Mouse (Mus musculus) CD4-positive, CD25-positive, alpha-beta regulatory T cell (primary cell): ENCODE measurements around the gene Supt5. TPM values are rescaled to one million over a fixed set of nuclear protein-coding genes. Genes with fewer than 3 reads are reported as not detected.

ENCODE experiments used
- polyA plus RNA-seq: library from polyadenylated mRNA; unstranded; fragments of 100-300 nt; shearing (Covaris generic); gene quantifications from one replicate; pipeline ENCODE4 v1.2.1, GENCODE M21; 2017

The Supt5 gene
- 193 TPM for polyA plus RNA-seq

DNA sequence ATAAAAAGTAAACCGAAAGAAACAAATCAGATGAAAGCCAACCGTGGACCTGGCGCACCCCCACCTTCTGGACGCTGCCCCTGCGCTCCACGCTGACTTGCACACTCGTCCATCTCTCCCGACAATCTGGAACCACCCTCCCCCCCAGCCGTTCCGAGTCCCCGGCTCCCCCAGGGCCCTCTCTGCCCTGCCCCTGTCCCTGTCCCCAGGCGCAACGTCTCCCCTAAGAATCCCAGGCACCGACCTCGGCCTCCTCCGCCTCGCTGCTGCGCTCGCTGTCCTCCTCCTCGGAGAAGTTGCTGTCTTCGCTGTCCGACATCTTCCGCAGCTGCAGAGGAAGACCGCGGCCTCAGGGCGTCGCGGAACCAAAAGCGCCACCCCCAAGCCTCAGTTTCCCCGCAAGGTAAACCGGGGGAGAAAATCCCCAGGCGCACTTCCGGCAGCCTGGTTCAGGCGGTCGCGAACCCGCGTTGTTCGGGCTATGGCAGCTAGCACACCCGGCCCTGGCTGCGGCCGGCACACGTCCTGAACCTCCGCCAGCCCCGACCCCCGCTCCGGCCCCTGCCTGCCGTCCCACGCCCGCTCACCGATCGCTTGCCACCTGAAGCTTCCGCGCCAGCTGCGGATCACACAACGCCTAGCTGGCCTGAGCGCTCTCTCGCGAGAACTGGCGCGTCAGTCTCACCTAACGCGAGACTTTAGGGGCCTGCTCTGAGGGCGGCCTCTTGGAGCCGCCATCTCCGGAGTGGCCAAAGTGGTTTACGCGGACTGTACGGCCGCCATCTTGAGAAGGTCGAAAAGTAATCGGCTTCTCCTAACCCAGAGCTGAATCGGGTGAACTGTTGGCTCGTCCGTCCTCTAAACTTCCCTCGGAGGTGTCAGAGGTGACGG is at the start of gene Supt5:
TSS of gene Supt5 (minus strand) at position 639 of the 891 bp plus-strand sequence.

GRCm38 (mm10) chr7:28380237-28381016 is 41.9 kb upstream of the Supt5 start, which contains the start of gene Zfp36:
Zfp36 (minus strand) TSS chr7:28380253.

DNA sequence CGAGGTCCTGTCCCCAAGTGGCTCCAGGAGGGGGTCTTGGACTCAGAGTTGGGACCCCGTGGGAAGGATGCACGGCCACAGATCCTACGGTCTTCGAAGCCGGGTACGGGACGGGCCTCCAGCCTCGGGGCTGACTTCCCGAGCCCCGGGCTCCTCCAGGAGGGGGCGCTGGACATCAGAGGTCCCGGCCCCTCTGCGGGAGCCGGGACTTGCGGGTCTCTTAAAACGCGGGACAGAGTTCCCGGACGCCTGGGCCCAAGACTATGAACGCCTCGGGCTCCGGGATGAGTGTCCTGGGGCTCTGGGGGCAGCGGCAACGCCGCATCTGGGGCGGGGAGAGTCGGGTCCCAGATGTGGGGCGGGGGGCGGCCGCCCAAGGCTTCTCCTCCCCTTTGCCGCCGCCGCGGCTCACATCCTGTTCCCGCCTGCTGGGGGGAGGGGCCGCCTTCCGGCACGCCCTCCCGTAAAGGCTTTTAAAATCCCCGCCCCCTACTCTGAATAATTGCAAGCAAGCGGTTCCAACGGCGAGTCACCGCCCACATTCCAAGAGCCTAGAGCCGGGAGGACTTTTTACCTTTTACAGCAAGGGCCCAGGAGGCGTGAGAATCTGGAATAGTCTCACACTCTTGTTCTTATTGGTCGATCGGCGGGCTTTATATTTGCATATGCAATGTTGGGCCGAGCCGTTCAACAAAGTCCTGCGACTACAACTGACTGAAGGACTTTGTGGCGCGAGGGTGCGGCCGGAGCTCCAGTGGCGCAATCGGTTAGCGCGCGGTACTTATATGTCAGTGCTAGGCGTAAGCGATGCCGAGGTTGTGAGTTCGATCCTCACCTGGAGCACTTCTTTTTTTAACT is 33.9 kb upstream of the Supt5 start, which contains the start of gene Plekhg2:
TSS of gene Plekhg2 (minus strand) at position 349 of the 858 bp plus-strand sequence.

DNA sequence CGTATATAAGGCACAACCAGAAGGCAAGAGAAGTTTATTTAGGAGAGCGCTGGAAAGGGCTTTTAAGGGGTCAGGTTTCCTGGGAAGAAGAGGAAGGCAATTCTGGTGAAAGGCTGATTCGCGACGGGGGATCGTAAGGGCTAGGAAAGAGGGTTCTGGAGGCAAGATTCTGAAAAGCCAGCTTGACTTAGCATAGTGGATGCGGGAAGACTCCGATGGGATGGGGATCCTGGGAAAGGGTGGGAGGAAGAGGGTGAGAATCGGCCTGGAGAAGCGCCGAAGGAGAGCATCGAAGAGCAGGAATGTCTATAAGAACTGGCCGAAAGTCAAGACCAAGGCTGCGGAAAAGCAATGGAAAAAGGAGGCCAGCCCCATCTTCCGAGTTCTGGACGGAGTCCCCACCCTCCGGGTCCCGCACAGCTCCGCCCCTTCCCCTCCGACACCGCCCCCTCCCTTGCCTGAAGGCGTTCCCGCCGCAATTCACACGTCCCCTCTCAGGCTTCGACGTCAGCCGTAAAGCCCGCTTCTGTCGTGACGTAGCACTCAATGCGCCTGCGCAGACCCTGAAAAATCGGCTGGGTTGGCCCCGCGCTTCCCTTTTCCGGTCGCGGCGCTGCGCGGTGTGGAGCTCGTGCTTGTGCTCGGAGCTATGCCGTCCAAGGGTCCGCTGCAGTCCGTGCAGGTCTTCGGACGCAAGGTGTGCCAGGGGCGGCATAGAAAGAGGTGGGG is 11.8 kb upstream of the Supt5 start, which contains the start of gene Rps16:
TSS of gene Rps16 (plus strand) at position 498 of the 729 bp plus-strand sequence.

GRCm38 (mm10) chr7:28311926-28312543 is 26.5 kb downstream of the Supt5 start, which contains the start of gene Timm50:
Timm50 (minus strand) TSS chr7:28312072.

DNA sequence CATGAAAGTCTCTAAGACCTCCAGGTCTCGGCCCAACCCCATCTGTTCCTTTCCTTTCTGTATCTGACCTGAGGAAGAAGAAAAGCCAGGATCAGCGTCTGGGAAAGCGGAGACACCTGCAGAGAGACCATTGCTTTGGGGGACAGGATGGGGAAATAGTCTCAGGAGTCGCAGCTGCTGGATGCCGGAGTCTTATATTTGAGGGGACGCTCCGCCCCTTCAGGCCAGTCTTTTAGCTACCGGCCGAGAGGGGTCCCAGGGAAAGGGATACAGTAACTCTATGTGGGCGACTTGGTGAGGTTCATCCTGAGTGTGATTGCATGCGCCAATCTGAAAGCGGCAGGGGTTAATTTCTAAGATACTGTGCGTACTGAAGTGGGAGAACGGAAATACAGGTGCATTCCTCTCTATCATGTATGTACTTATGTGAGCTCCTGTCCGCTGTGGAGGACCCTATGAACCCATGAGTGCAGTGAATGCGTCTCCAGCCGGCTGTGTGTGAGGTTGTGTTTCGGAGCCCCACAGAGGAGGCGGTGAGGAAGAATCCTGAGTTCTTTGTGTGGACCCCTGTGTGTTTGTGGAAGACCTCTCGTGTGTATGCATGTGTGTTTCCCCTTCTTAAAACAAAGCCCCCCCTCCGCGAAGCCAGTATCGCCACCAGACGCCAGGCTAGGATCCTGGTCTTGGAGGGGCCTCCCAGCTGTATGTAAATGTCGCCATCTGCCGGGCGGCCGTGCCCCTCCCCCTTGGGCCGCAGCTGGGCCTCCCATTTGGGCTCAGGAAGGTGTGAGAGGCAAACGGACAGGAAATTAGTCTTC is 36.7 kb downstream of the Supt5 start, which contains the start of gene Dll3:
TSS of gene Dll3 (minus strand) at position 623 of the 818 bp plus-strand sequence.

GRCm38 (mm10) chr7:28290638-28291590 is 47.6 kb downstream of the Supt5 start, which contains the start of gene Selenov:
Selenov (minus strand) TSS chr7:28291186.

DNA sequence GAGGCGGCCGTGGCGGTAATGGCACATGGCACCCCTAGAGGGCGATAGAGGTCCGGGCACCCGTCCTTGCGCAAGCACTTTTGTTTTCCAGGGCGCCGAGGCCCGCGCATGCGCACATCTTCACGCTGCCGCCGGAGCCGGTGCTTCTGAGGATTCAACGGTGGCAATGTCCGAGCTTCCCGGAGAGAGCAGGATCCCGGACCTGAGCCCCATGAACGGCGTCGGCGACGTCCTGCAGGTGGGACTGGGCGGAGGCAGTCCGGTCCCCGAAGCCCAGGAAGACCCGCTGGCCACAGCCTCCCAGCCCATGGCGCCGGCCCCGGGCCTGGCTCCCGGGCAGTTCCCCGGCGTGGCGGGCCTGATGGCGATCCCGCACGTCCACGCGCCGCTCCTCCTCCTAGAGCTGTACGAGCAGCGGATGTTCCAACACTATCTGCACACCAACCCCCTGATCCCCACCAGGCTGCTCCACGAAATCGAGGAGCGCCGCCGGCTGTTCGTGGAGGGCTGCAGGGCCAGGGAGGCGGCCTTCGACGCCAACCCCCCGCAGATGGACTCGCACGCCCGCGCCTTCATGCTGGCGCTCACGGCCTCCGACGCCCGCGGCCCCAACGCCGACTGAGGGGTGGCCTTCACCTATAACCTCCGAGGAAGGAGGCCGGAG is 60.8 kb downstream of the Supt5 start, which contains the start of gene Eid2b:
TSS of gene Eid2b (plus strand) at position 125 of the 664 bp plus-strand sequence.

GRCm38 (mm10) chr7:28267129-28268041 is 71.2 kb downstream of the Supt5 start, which contains the start of gene Eid2:
Eid2 (plus strand) TSS chr7:28267881.

Other genes with a start within 250 kb of the Supt5 start
- not detected for gene 9530053A07Rik, start 209.3 kb downstream of the Supt5 start, polyA plus RNA-seq
- 174 TPM for gene Fbl, start 169.0 kb downstream of the Supt5 start, polyA plus RNA-seq
- 14.0 TPM for gene Dyrk1b, start 159.3 kb downstream of the Supt5 start, polyA plus RNA-seq
- gene Eid2, start 70.9 kb downstream of the Supt5 start, polyA plus RNA-seq: 15.0 TPM
- 6.3 TPM for gene Eid2b, start 61.0 kb downstream of the Supt5 start, polyA plus RNA-seq
- not detected for gene Selenov, start 47.6 kb downstream of the Supt5 start, polyA plus RNA-seq
- not detected for gene Dll3, start 36.5 kb downstream of the Supt5 start, polyA plus RNA-seq
- gene Timm50, start 26.7 kb downstream of the Supt5 start, polyA plus RNA-seq: 82.7 TPM
- 768 TPM for gene Rps16, start 11.9 kb upstream of the Supt5 start, polyA plus RNA-seq
- 85.7 TPM for gene Plekhg2, start 33.9 kb upstream of the Supt5 start, polyA plus RNA-seq
- gene Zfp36, start 41.5 kb upstream of the Supt5 start, polyA plus RNA-seq: 259 TPM
- gene Med29, start 54.0 kb upstream of the Supt5 start, polyA plus RNA-seq: 28.5 TPM
- 100 TPM for gene Paf1, start 54.2 kb upstream of the Supt5 start, polyA plus RNA-seq
- 295 TPM for gene Gmfg, start 98.7 kb upstream of the Supt5 start, polyA plus RNA-seq
- 1.3 TPM for gene Lrfn1, start 113.2 kb upstream of the Supt5 start, polyA plus RNA-seq
- gene Ifnl2, start 171.7 kb upstream of the Supt5 start, polyA plus RNA-seq: not detected
- not detected for gene Ifnl3, start 184.1 kb upstream of the Supt5 start, polyA plus RNA-seq
- not detected for gene Sycn, start 202.1 kb upstream of the Supt5 start, polyA plus RNA-seq
- gene Nccrp1, start 208.5 kb upstream of the Supt5 start, polyA plus RNA-seq: not detected